Mouse (Mus musculus): ENCODE data around the gene Rab11fip3.

DNA sequence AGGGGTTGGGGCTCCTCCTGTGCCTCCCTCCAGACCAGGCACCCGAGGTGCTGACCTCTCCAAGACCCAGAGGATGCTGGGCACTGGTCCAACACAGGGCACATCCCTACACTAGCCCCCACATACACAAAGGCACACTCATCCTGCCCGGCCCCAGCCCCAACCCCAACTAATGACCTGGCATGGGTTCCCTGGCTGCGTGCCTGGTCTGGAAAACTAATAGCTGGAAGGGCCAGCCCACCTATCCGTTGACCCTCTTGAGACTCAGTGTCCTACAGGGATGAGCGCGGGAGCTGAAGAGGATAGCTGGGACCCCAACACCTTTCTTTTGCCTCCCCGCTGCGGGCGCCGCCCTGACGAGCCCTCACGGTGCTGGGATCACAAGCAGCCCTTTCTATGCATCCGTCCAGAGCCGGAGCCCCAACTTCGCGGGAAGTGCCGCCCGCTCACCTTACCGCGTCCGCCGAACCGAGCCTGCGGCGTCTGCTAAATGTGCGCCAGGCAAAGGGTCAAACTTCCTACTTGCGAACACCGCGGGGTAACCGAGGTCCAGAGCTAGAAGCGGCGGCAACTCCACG is 118.0 kb downstream of the Rab11fip3 start:
- no peak for TF ChIP-seq CTCF (IDR thresholded peaks at IDR 0.05; ENCODE audit: borderline replicate concordance, insufficient read depth, low read depth, low read length)
- TF ChIP-seq POLR2A (IDR thresholded peaks at IDR 0.05; ENCODE audit: borderline replicate concordance, insufficient read depth, low read length), result no peak
